Mouse (Mus musculus) duodenum, adult 2 months (tissue): ENCODE results near the gene Xlr3c. TPM values are rescaled to one million over a fixed set of nuclear protein-coding genes. Genes with fewer than 3 reads are reported as not detected.

ENCODE experiments used
- polyA plus RNA-seq: library from polyadenylated mRNA; depleted of rRNA; stranded (reverse); fragments of >200 nt; gene quantifications from 2 replicates; pipeline ENCODE4 v1.2.3, GENCODE M21; 2012; ENCODE audit warnings: low replicate concordance; rRNA removed

The Xlr3c gene
- not detected in 2 replicates for polyA plus RNA-seq

GRCm38 (mm10) chrX:73265270-73265669 lies at the start of gene Xlr3c:
Gene Xlr3c, minus strand, starts transcription at chrX:73265390.

GRCm38 (mm10) chrX:73292876-73293275 lies 27.7 kb upstream of the Xlr3c start, which contains the start of the genes Xlr5a and Xlr5c:
Gene Xlr5a, minus strand, starts transcription at chrX:73292976.
Gene Xlr5c, minus strand, starts transcription at chrX:73292976.

GRCm38 (mm10) chrX:73242821-73243325 lies 22.3 kb downstream of the Xlr3c start, which contains the start of gene Xlr4c:
Gene Xlr4c, minus strand, starts transcription at chrX:73243130.

GRCm38 (mm10) chrX:73227914-73228605 lies 37.1 kb downstream of the Xlr3c start, which contains the start of gene F8a:
Gene F8a, plus strand, starts transcription at chrX:73228291.

GRCm38 (mm10) chrX:73213819-73214564 lies 51.2 kb downstream of the Xlr3c start, which contains the start of gene Xlr4b:
Gene Xlr4b, plus strand, starts transcription at chrX:73214333.

Other genes starting within 250 kb of the Xlr3c start
- gene Pnma5, start 228.3 kb downstream of the Xlr3c start, polyA plus RNA-seq, result not detected in 2 replicates
- 0.02 and 0.06 TPM in 2 replicates for gene Pnma3, start 200.6 kb downstream of the Xlr3c start, polyA plus RNA-seq
- 0.15 TPM in 1 of 2 replicates, not detected in the other for gene Xlr4a, start 182.9 kb downstream of the Xlr3c start, polyA plus RNA-seq
- gene Xlr3a, start 168.3 kb downstream of the Xlr3c start, polyA plus RNA-seq, result 0.16 TPM in 1 of 2 replicates, not detected in the other
- 0.05 TPM in 1 of 2 replicates, not detected in the other for gene Gm14685, start 148.3 kb downstream of the Xlr3c start, polyA plus RNA-seq
- gene Xlr5b, start 116.6 kb downstream of the Xlr3c start, polyA plus RNA-seq, result not detected in 2 replicates
- gene DXBay18, start 115.9 kb downstream of the Xlr3c start, polyA plus RNA-seq, result not detected in 2 replicates
- not detected in 2 replicates for gene Spin2d, start 88.4 kb downstream of the Xlr3c start, polyA plus RNA-seq
- 0.11 TPM in 1 of 2 replicates, not detected in the other for gene Xlr3b, start 73.2 kb downstream of the Xlr3c start, polyA plus RNA-seq
- gene Xlr4b, start 51.1 kb downstream of the Xlr3c start, polyA plus RNA-seq, result not detected in 2 replicates
- gene F8a, start 37.1 kb downstream of the Xlr3c start, polyA plus RNA-seq, result 24.9 and 39.6 TPM in 2 replicates
- gene Xlr4c, start 22.3 kb downstream of the Xlr3c start, polyA plus RNA-seq, result not detected in 2 replicates
- gene Xlr5a, start 27.6 kb upstream of the Xlr3c start, polyA plus RNA-seq, result not detected in 2 replicates
- gene Xlr5c, start 27.6 kb upstream of the Xlr3c start, polyA plus RNA-seq, result not detected in 2 replicates
- gene Gm45015, start 71.5 kb upstream of the Xlr3c start, polyA plus RNA-seq, result not detected in 2 replicates
- gene Zfp275, start 77.2 kb upstream of the Xlr3c start, polyA plus RNA-seq, result 0.88 and 2.4 TPM in 2 replicates
- gene Gm18336, start 133.3 kb upstream of the Xlr3c start, polyA plus RNA-seq, result not detected in 2 replicates
- gene Zfp92, start 145.7 kb upstream of the Xlr3c start, polyA plus RNA-seq, result 1.3 and 1.6 TPM in 2 replicates
- 4.7 TPM in 2 replicates for gene Trex2, start 170.0 kb upstream of the Xlr3c start, polyA plus RNA-seq
- gene Haus7, start 193.7 kb upstream of the Xlr3c start, polyA plus RNA-seq, result 9.4 TPM in 2 replicates
- gene Bgn, start 218.2 kb upstream of the Xlr3c start, polyA plus RNA-seq, result 80.9 and 92.9 TPM in 2 replicates
- 0.09 and 0.11 TPM in 2 replicates for gene Atp2b3, start 237.7 kb upstream of the Xlr3c start, polyA plus RNA-seq